Mouse (Mus musculus) heart, adult 2 months (tissue): ENCODE measurements around the gene Adamts7. TPM values are rescaled to one million over a fixed set of nuclear protein-coding genes. Genes with fewer than 3 reads are reported as not detected.

Experiments used
- DNase-seq, 2 experiments: peaks; one replicate each; pipeline ENCODE4 v3.0.0; 2021
- H3K27ac ChIP-seq: fragments of 200-600 bp; 2 replicates; pipeline ENCODE4 v1.8.1; 2022
- H3K27me3 ChIP-seq: fragments of 200-500 bp; 2 replicates; pipeline ENCODE4 v1.6.1; 2012; ENCODE audit warnings: mild to moderate bottlenecking, low read length, inconsistent platforms, mixed read lengths; ENCODE audit not compliant: control insufficient read depth, insufficient read depth
- H3K36me3 ChIP-seq: fragments of 200-500 bp; 2 replicates; pipeline ENCODE4 v1.6.1; 2012; ENCODE audit warnings: low read length, inconsistent platforms; ENCODE audit not compliant: control insufficient read depth, insufficient read depth
- H3K4me1 ChIP-seq: fragments of 200-500 bp; 2 replicates; pipeline ENCODE4 v1.6.1; 2011; ENCODE audit warnings: low read length; ENCODE audit not compliant: control insufficient read depth, insufficient read depth
- H3K4me3 ChIP-seq: fragments of 200-600 bp; 2 replicates; pipeline ENCODE4 v1.8.1; 2022
- H3K79me2 ChIP-seq: fragments of 200-500 bp; replicated peaks from 2 replicates; pipeline ENCODE4 v1.6.1; 2012; ENCODE audit warnings: mild to moderate bottlenecking, inconsistent platforms, low read length, moderate library complexity, mixed read lengths; ENCODE audit not compliant: control insufficient read depth, insufficient read depth
- H3K9ac ChIP-seq: fragments of 200-500 bp; 2 replicates; pipeline ENCODE4 v1.6.1; 2012; ENCODE audit warnings: low read depth, mild to moderate bottlenecking, control low read depth, inconsistent platforms, low read length, mixed read lengths
- CTCF ChIP-seq: fragments of 200-600 bp; IDR thresholded peaks from 2 replicates; pipeline ENCODE4 v1.8.1; 2022; ENCODE audit warnings: antibody characterized with exemption, mild to moderate bottlenecking, moderate library complexity
- EP300 ChIP-seq: fragments of 200-500 bp; IDR thresholded peaks from 2 replicates; pipeline ENCODE4 v1.6.1; 2011; ENCODE audit warnings: low read depth, low read length, control low read depth; ENCODE audit not compliant: insufficient read depth
- POLR2A ChIP-seq: fragments of 200-500 bp; IDR thresholded peaks from 2 replicates; pipeline ENCODE4 v1.6.1; 2011; ENCODE audit warnings: mild to moderate bottlenecking, low read depth, low read length, control low read depth; ENCODE audit not compliant: insufficient read depth
- WGBS: fragments of 180-500 bp; shearing (Covaris S2); methylation state at CpG from one replicate; pipeline ENCODE4 v1.1.7; 2018; 5-methylcytosine and 5-hydroxymethylcytosine counted together
- intact Hi-C: fragments of 180-260 bp; cut with DNase I; formaldehyde crosslinking; loops from one replicate; pipeline ENCODE4 v1.15.1; 2025
- polyA plus RNA-seq: library from polyadenylated mRNA; depleted of rRNA; stranded (reverse); fragments of >200 nt; gene quantifications from 2 replicates; pipeline ENCODE4 v1.2.3, GENCODE M21; 2012
- total RNA-seq, 2 experiments: library from RNA; stranded (reverse); gene quantifications; 2 replicates each; pipeline ENCODE4 v1.2.3; 2021

Adamts7 gene
- total and polyA plus RNA-seq, 3 experiments = 11.8 to 36.3 (median 14.5) TPM

- intact Hi-C loops = no loop called here
- no peak for DNase-seq
- peak; percentile 65 for TF ChIP-seq CTCF
- TF ChIP-seq POLR2A = no peak
- H3K4me3 ChIP-seq = no peak overlapping the region
- no peaks in the 10 kb centered on the region for H3K79me2 ChIP-seq
- 86% methylated on average over 7 of the region's 7 CpGs for WGBS
- H3K9ac ChIP-seq = no peak overlapping the region
- no peaks in the 10 kb centered on the region for H3K36me3 ChIP-seq
- no peaks in the 10 kb centered on the region for H3K27me3 ChIP-seq
- H3K4me1 ChIP-seq = no peaks in the 10 kb centered on the region; the same call in 1 of the 2 replicates
- H3K27ac ChIP-seq = no peak overlapping the region
Observed at GRCm38 (mm10) chr9:90241618-90242017, 78.7 kb downstream of the Adamts7 start.

GRCm38 (mm10) chr9:90242291-90242690, 79.4 kb downstream of the Adamts7 start:
- Histone ChIP-seq H3K9ac (no peak overlapping the region), H3K27ac (no peak overlapping the region), H3K36me3 (no peaks in the 10 kb centered on the region), H3K4me1 (no peaks in the 10 kb centered on the region; the same call in 1 of the 2 replicates), H3K27me3 (no peaks in the 10 kb centered on the region), H3K4me3 (no peak overlapping the region), H3K79me2 (no peaks in the 10 kb centered on the region)
- DNase-seq = no peak
- TF ChIP-seq CTCF = no peak
- no peak for TF ChIP-seq POLR2A
- TF ChIP-seq EP300 = no peak
- intact Hi-C loops = no loop called here
- WGBS = 55% methylated on average over 6 of the region's 6 CpGs

- 57% methylated on average over 7 of the region's 7 CpGs for WGBS
- TF ChIP-seq CTCF (no peak), POLR2A (no peak), EP300 (no peak)
- Histone ChIP-seq H3K4me3 (no peak overlapping the region), H3K36me3 (no peaks in the 10 kb centered on the region), H3K27ac (no peak overlapping the region), H3K79me2 (no peaks in the 10 kb centered on the region), H3K4me1 (no peaks in the 10 kb centered on the region; the same call in 1 of the 2 replicates), H3K9ac (no peak overlapping the region), H3K27me3 (no peaks in the 10 kb centered on the region)
- intact Hi-C loops = no loop called here
- no peak for DNase-seq
Observed at GRCm38 (mm10) chr9:90242855-90243254, 80.0 kb downstream of the Adamts7 start.

GRCm38 (mm10) chr9:90244301-90245151, 81.7 kb downstream of the Adamts7 start:
- Histone ChIP-seq H3K36me3 (no peaks in the 10 kb centered on the region), H3K4me1 (no peaks in the 10 kb centered on the region; the same call in 1 of the 2 replicates), H3K27ac (no peak overlapping the region), H3K79me2 (no peaks in the 10 kb centered on the region), H3K9ac (no peak overlapping the region), H3K4me3 (no peak overlapping the region), H3K27me3 (no peaks in the 10 kb centered on the region)
- DNase-seq = no peak
- intact Hi-C loops = no loop called here
- TF ChIP-seq EP300 (no peak), CTCF (no peak), POLR2A (no peak)
- WGBS = 74% methylated on average over 15 of the region's 15 CpGs

GRCm38 (mm10) chr9:90245206-90245605, 82.3 kb downstream of the Adamts7 start:
- TF ChIP-seq EP300 (no peak), CTCF (no peak), POLR2A (no peak)
- H3K36me3 ChIP-seq = no peaks in the 10 kb centered on the region
- DNase-seq = no peak
- H3K27ac ChIP-seq = no peak overlapping the region
- H3K27me3 ChIP-seq = no peaks in the 10 kb centered on the region
- intact Hi-C loops = no loop called here
- H3K4me1 ChIP-seq = peaks cover 2% of the 10 kb centered on the region; the same call in 1 of the 2 replicates
- 72% methylated on average over 6 of the region's 6 CpGs for WGBS
- H3K9ac ChIP-seq = no peak overlapping the region
- no peaks in the 10 kb centered on the region; the same call in 1 of the 2 replicates for H3K79me2 ChIP-seq
- no peak overlapping the region for H3K4me3 ChIP-seq

GRCm38 (mm10) chr9:90245781-90246180, 82.9 kb downstream of the Adamts7 start:
- Histone ChIP-seq H3K4me3 (no peak overlapping the region), H3K27ac (no peak overlapping the region), H3K79me2 (no peaks in the 10 kb centered on the region; the same call in 1 of the 2 replicates), H3K4me1 (peaks cover 5% of the 10 kb centered on the region), H3K36me3 (no peaks in the 10 kb centered on the region; the same call in 1 of the 2 replicates), H3K9ac (no peak overlapping the region), H3K27me3 (no peaks in the 10 kb centered on the region)
- TF ChIP-seq POLR2A (no peak), EP300 (no peak), CTCF (no peak)
- WGBS = 96% methylated on average over 5 of the region's 5 CpGs
- no peak for DNase-seq
- intact Hi-C loops = no loop called here
